Mouse (Mus musculus) cerebellum, postnatal 25 days (tissue): Measurements from ENCODE around the gene Arid3b.

Experiments used
- DNase-seq, 2 experiments: peaks; one replicate each; pipeline ENCODE4 v3.0.0; 2021; ENCODE audit warnings: mixed read lengths in 2 of 2

Arid3b gene

GRCm38 (mm10) chr9:57829812-57830557 lies 6.6 kb downstream of the Arid3b start:
- DNase-seq, result no peak

- DNase-seq, result no peak
Observed at GRCm38 (mm10) chr9:57823397-57823796, 13.2 kb downstream of the Arid3b start.

GRCm38 (mm10) chr9:57822812-57823211 lies 13.8 kb downstream of the Arid3b start:
- DNase-seq, result no peak

DNA sequence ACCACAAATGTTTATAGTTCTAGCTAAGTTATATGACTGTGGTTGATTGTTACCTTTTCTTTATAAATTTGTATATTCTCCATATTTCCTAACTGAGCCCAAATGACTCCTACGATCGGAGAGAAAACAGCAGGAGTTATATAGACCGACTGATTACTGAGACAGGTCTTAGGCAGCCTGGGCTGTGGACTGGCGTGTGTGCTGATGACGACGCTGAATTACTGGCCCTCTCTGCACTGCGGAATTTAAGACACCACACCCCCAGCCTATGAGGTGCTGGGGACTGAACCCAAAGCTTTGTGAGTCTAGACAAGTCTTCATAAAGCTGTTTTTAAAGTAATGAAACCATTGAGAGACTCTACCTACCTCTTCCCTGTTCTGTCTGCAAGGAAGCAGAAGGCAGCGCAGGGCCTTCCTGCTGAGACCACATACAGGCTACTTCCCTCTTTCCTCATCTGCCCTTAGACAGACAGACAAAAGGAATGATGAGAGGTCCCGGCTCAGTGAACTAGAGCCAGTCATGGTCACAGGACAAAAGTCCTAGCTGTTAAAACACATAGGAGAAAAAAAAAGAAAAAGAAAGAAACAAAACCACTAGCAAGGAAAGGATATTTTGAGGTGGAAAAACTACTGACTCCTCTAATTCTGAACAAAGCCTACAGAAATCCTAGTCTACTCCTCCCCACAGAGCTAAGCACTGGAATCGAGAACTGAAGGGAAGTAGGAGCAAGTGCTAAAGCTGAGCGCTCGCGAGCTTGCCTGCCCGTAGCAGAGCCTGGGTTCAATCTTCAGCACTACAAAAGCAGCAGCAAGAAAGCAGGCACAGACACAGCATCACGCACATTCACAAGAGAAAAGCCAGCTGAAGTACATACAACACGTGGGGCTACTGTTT lies 16.2 kb downstream of the Arid3b start:
- no peak for DNase-seq

GRCm38 (mm10) chr9:57817220-57817667 lies 19.3 kb downstream of the Arid3b start:
- DNase-seq, result no peak

DNA sequence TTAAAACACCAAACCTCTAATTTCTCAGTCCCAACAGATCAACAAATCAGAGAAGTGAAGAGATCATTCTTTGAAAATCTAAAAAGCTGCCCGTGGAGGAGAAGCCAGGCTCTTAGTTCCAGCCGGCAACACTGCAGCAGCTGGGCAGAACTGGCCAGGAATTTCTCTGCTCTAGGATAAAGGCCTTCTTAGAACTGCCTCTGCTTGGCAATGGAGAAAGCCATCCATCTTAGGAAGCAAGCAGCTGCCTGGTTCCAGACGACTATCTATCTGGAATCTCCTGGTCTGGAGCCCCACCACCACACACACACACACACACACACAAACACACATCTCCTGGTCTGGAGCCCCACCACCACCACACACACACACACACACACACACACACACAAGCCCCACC lies 21.7 kb downstream of the Arid3b start:
- no peak for DNase-seq

GRCm38 (mm10) chr9:57814014-57814413 lies 22.6 kb downstream of the Arid3b start:
- no peak for DNase-seq

DNA sequence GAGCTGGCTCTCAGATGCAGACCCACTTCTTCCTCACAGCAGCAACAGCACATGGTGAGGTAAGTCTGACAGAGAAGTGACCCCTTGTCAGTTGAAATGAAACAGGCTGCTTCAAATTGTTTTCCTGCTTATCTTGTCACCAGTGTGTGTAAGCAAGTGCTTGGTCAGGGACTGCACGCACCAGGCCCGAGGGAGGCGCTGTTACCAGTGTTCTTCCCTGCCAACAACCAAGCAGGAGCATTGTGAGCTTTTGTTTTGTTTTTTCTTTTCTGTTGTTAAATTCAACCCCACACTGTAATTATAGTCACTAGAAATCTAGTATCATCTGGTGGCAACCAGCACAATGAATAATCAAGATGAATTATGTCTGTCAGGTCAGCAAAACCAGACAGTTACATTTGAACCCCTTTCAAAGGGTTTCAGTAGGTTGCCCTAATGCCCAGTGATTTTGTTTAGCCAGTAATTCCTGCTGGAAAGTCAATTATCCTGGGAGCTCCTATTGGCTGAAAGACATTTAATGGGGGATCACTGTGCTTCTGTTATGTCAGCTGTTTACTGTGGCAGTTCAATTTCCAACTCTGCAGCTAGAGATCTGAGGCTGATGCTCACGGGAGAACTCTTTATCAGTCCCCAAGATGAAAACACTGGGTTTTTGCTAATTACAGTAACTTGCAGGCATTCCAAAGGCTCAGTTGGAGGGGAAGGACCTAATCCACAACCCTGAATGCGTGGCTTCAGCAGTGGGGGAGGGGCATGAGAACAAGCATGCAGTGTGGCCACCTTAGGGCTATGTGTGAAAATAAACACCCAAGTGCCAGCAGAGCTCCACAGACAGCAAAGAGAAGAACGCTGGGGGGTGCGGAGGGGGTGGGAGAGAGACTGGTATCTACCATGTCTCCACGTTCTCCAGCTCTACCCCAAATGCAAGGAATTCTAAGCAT lies 24.5 kb downstream of the Arid3b start:
- DNase-seq, result no peak

GRCm38 (mm10) chr9:57810691-57811090 lies 25.9 kb downstream of the Arid3b start:
- DNase-seq, result no peak

DNA sequence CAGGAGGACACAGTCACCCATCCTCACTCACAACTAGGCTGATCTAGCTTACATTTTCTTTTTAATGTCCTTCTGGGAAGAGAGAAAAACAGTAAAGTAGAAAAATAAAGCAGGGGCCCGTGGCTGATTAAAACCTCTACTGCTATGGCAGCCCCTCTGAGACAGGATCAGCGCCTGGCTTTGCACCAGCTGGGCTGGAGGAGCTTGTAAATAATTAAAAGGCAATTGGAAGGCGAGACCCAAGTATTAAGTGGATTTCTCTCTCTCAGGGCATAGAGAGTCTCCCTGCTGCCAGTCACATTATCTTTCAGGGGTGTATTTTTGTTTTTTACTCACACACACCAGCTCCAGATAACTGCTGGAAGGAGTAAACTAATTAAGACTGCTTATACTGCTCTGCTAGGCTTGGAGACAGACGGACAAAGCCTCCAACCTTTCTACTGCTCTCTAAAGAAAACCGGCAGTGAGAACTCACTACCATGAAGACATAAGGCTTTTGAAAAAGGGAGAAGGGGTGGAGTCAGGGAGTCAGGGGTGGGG lies 27.8 kb downstream of the Arid3b start:
- no peak for DNase-seq

- DNase-seq, result no peak
Observed at GRCm38 (mm10) chr9:57807174-57807651, 29.4 kb downstream of the Arid3b start.

DNA sequence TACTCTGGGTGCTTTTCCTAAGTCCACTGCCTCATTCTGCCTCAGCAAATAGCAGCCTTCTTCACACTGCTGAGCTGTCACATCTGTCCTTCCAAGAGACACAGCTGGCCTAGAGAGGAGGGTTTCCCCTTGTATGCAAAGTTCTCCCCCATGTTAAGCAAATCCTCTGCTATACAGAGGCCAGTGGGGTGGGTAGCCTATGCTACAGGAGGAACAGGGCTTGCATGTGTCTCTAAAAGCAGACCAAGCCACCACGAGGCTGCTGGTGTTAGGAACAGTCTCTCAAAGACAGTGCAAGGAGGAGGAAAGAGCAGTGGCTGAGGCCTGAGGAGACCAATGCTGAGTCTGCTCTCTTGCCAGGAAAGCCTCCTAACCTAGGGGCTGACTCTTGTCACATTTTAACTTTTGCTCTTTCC lies 30.5 kb downstream of the Arid3b start:
- no peak for DNase-seq

GRCm38 (mm10) chr9:57805087-57805737 lies 31.4 kb downstream of the Arid3b start:
- no peak for DNase-seq

GRCm38 (mm10) chr9:57803839-57804238 lies 32.8 kb downstream of the Arid3b start:
- no peak for DNase-seq

- DNase-seq, result no peak
Observed at GRCm38 (mm10) chr9:57803047-57803446, 33.5 kb downstream of the Arid3b start.

- DNase-seq, result no peak
Observed at GRCm38 (mm10) chr9:57800325-57800975, 36.1 kb downstream of the Arid3b start.

DNA sequence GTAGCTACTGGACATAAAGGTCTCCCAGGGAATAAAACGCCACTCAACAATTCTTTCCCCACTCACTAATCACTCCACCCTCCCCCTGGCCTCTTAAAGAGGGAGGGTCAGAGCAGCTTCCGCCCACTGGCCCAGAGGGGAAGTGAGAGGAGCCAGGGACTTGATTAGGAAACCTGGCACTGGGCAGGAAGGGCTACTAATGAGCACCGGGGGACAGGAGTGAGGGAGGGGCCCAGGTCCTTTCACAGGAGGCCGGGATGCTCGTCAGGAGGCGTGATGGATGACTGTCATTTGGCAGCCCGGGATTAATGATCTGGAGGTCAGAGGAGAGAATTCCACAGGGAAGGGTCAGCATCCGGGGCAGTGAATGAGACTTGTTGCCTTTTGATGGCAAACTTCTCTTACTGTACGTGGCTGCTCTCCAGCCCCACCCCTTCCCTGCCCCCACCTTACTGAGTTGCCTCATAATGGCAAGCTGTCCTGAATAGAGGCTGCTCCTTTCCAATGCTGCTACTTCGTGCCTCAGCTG lies 37.8 kb downstream of the Arid3b start:
- DNase-seq, result no peak

GRCm38 (mm10) chr9:57797456-57797855 lies 39.1 kb downstream of the Arid3b start:
- no peak for DNase-seq

DNA sequence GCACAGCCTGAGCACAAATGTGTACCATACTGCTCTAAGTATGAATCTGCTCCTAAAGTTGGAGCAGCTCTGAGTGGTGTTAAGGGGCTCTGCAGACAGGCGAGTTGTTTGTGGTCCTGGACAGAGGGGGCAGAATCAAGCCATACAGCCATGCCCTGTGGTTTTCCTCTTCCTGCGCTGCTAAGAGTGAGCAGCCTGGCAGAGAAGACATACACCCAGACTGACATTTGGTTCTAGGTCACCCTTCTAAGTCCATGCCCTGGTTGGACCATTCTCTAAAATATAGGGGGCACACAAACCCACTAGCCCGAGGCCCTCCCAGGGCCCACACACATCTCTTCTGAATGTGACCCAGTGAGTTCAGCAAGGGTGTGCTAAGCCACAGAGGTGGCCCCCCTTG lies 46.9 kb downstream of the Arid3b start:
- no peak for DNase-seq

DNA sequence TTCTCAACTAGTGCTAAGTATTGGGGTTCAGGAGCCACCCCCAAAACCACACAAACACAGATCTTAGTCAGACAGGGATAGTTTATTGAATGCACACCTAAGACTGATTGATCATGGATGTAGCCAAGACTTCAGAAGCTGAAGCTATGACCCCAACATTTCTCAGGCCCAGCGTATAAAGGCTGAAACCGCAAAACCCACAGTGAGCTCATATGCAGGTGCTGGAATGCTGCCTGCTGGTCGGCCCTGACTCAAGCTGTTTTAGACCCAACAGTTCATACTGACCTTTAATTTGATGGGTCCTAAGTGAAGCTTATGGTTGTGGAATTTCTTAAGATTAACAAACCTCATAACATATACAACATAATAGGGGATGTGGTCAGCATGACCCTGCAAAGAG lies 53.9 kb downstream of the Arid3b start:
- no peak for DNase-seq

- no peak for DNase-seq
Observed at GRCm38 (mm10) chr9:57775736-57776135, 60.9 kb downstream of the Arid3b start.
